Mouse (Mus musculus): ENCODE results near the gene Gtpbp3.

DNA sequence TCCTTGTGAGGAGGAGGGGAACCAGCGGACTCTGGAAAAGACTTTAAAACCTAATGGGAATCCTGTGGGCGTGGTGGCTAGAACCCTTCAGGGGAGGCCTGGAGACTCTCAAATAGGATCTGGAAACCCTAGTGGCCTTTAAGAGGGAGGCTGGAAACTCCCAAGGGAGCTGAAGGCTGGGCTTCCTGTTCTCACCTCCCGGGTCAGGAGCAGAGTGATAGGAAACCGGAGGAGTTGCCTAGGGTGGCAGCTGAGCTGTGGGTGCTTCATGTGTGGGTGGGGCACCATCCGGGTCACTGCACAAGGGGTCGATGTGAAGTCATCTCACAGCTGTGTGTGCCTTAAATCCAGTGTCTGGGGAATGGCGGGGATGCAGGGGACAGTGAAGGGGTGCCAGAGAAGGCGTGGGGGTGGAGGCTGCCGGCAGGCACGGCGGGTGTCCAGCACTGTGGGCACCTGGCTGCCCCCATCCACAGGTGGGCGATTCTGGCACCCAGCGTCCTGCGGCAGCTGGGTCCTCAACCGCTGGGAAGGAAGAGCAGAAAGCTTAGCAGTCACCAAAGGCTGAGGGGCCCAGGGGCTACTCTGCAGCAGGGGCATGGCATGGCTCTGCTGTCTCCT lies 10.1 kb downstream of the Gtpbp3 start:
- TF ChIP-seq CTCF (IDR thresholded peaks at IDR 0.05; ENCODE audit: control insufficient read depth, insufficient read depth, insufficient replicate concordance, low read depth, low read length): no peak
- no peak for TF ChIP-seq POLR2A (IDR thresholded peaks at IDR 0.05; ENCODE audit: control insufficient read depth, low read depth, low read length)

Data from testis, adult 2 months (tissue).